Mouse (Mus musculus) heart, adult 2 months (tissue): ENCODE data around the gene Sctr.

Experiments
- CTCF ChIP-seq: fragments of 200-600 bp; IDR thresholded peaks from 2 replicates; pipeline ENCODE4 v1.8.1; 2022; ENCODE audit warnings: antibody characterized with exemption, mild to moderate bottlenecking, moderate library complexity
- EP300 ChIP-seq: fragments of 200-500 bp; IDR thresholded peaks from 2 replicates; pipeline ENCODE4 v1.6.1; 2011; ENCODE audit warnings: low read depth, low read length, control low read depth; ENCODE audit not compliant: insufficient read depth
- POLR2A ChIP-seq: fragments of 200-500 bp; IDR thresholded peaks from 2 replicates; pipeline ENCODE4 v1.6.1; 2011; ENCODE audit warnings: mild to moderate bottlenecking, low read depth, low read length, control low read depth; ENCODE audit not compliant: insufficient read depth

- TF ChIP-seq CTCF (no peak), POLR2A (no peak), EP300 (no peak)
Observed at GRCm38 (mm10) chr1:119957716-119958222, 48.9 kb upstream of the Sctr start.
